Mouse (Mus musculus) cerebellum, adult 9-11 months (tissue): ENCODE measurements around the gene Ppa1.
"Not testable (repeated sequence)": the region's sequence is repeated elsewhere in the genome, so short reads cannot be mapped to it uniquely, and the experiment has no call there.

Source experiments
- DNase-seq: peaks from one replicate; pipeline ENCODE4 v3.0.0; 2022

Gene Ppa1

DNA sequence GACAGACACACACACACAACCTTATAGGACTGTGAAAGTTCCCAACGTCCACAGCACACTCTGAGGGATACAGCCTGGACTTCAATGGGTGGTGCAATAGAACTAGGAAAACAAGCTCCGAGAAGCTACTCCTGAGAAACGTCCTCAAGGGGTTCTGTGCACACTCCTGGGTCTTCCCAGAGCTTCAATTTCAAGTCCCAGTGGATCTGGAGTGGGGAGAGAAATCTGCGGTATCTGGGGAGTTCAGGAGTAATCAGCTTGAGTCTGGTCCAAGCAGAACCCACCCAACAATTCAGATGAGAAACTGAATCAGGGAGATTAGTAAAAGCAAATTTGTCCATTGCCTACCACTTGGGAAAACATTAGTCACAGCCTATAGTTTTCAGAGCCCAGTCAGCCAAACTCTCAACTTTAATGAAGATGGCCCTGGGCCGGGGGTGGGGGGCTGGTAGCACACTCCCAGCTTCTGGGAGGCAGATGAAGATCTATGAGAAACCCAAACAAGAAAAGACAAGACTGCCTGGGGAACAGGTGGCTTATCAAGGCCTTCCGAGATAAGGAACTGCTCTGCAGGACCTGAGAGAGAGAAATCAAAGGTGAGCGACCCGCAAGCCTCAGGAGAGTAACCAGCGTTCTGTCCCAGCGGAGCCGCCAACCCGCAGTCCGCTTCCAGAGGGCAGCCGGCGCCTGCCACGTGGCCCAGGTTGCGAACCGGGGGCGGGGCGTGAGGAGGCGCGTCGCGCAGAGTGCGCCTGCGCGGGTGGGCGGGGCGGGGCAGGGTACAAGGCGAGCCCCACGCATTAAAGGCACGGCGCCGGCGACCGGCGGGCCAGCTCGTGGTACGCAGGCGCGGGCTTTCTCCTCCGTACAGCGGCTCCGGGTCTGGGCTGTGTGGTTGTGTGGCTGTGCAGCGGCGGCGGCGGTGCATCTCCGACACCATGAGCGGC is at the start of gene Ppa1:
TSS of gene Ppa1 (plus strand) at position 763 of the 947 bp plus-strand sequence.
- DNase-seq, result peak; percentile 89

DNA sequence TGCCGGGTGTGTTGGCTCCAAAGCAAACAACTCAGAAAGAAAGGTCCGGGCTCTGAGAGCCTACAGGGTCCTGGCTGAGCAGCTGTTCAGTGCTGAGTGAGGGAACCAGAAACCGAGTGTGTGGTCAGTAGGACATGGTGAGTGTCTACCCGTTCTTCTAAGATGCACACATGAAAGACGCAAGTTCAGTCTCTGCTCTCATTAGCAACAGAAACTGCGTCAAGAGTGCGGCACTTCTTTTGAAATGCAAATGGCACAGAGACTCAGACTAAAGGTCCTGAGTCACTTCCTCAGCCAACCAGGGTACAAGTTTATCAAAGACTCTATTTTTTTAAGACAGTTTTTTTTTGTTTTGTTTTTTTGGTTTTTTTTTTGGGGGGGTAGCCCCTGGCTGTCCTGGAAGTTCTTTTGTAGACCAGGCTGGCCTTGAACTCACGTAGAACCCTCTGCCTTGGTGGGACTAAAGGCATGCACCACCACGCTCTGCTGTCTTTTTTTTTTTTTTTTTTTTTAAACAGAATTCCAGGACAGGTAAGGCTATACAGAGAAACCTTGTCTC is 48.7 kb upstream of the Ppa1 start:
- no peak for DNase-seq

DNA sequence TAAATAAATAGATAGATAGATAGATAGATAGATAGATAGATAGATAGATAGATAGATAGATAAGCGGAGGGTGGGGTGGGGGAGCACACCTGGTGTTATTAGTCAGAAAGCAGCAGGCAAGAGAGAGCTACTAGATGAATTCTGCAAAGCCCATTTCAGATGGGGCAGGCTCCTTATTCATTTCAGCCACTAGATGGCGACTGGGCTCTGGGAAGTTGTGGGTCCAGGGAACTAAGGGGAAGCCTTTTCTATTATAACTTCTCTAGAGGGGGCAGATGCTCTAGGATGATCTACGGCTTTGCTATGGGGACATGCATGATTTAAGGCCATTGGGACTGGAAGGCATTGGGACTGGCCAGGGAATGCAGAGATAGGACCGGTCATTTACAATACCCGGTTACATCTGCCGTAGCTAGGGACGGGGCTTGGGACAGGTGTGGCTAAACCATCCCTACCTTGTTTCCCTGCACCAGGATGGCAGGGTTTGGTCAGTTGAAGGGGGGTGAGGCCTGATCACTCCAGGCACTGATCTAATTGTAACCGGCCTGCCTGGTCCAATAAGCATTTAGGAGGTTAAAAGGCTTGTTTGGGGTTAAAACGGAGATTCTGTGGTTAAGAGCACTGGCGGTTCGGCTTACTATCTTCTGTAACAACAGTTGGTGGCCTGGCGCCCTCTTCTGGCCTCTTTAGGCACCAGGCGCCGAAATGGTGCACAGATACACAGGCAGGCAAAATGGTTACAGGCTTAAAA is 45.9 kb upstream of the Ppa1 start:
- DNase-seq, result peak; percentile 14

DNA sequence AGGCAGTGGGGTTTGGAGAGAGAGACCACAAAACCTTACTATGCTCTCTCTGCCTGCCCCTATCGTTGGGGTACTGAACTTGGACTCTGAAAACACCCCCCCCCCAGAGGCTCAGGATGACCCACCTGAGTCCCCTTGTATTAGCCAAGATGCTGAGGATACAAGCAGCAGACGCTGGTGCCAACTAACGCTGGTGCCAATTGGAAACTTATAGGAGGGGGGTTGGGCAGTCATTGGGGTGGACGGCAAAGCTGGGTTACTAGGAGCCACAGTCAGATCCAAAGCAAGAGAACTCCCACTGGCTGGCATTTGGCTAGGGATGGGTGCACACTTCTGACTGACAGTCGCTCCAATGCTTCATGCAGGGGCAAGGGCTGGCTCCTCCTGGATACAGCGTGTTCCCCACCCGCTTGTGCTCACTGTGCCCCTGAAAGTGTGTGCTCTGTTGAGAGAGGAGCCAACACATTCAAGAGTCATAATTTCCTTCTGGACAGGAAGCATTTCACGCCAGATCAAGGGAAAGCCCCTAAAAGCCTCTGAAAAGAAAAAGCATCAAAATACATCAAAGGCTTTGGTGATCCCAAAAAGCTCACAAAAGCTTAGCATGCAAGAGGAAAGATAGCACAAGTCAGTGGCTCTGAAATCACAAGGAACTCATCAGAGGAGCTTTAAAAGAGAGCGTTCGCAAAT is 43.8 kb upstream of the Ppa1 start:
- no peak for DNase-seq

- not testable (repeated sequence) for DNase-seq
These were observed 43.0 kb upstream of the Ppa1 start for GRCm38 (mm10) chr10:61605381-61605780.

DNA sequence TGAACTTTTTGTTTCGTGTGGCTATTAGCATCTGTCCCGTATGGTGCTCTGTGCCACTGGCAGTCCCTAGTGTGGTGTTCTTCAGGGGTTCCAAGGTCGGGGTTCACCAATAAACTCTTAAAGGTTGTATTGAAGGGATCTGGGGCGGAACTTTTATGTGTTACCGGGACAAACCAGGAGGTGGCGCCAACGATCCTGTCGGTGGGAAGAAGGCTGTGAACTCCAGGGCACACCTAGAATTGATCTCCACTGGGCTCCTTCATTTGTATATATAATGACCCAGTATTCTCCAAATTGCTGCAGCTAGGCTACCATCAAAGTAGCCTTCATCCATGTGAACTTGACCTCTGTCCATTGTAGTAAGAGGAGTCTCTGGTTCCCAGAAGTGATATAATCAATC is 42.5 kb upstream of the Ppa1 start:
- DNase-seq, result peak; percentile 36

GRCm38 (mm10) chr10:61608233-61608632 is 40.1 kb upstream of the Ppa1 start:
- DNase-seq, result no peak

DNA sequence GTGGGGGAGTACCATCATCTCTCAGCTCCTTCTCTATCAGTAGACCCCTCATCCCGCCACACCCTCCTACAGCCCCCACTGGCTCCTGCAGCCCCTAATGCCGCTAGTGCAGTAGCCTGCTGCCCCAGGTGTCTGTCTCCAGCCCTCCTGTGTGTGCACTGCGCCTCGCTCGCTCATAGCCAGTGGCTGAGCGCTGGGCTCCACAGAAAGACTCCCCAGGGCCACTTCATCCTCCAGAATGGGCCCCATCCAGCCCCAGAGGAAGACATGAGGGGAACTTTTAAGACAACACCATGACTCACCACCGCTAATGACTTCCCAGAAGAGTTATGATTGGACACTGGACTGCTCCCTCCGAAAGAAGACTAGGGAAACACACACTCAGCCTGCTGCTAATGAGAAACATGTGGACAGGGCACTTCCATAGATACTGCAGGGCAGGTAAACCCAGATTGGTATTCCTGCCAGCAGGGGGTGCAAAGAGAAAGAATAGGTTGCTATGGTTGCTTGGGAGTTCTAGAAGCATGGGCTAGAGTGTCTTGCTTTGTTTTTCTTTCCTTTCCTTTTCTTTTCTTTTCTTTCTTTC is 37.6 kb upstream of the Ppa1 start:
- DNase-seq, result no peak

DNA sequence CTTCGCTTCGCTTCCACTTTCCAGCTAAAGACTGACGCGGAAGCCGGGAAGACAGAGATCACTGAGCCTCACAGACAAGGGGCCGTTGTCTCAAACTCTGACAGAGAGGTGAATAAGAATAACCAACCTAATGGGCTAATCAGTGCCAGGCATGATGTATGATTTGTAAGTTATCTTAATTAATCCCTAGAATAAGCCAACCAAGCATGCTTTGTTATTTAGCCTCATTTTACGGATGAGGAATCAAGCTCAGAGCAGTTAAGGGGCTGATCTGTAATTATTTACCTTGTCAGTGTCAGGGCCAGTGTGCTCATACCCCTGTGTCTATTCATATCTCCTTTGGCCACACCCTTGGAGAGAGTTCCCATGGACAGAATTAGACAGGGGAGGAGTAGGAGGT is 34.0 kb upstream of the Ppa1 start:
- no peak for DNase-seq

GRCm38 (mm10) chr10:61618528-61618927 is 29.8 kb upstream of the Ppa1 start:
- no peak for DNase-seq

GRCm38 (mm10) chr10:61621681-61622080 is 26.7 kb upstream of the Ppa1 start:
- DNase-seq, result no peak

- DNase-seq, result not testable (repeated sequence)
These were observed 24.5 kb upstream of the Ppa1 start for GRCm38 (mm10) chr10:61623874-61624273.

DNA sequence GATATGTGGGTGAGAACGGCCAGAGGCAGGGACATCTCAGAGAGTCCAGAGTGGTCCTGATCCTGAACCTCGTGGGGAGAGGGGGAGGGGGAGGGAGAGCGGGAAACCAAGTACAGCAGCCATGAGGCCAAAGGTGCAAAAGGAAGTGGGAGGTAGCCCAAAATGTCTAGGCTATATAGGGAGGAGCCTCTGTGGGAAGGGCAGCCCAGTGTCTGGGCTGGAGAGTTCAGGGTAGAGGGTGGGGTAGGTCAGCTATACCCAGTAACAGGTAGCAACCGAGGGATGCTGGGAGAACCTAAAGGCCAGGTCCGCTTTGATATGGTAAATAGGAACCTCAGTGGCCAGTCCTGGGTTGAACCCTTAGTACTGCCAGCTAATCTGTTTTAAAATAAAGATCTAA is 23.6 kb upstream of the Ppa1 start:
- DNase-seq, result no peak

GRCm38 (mm10) chr10:61625381-61626257 is 22.7 kb upstream of the Ppa1 start:
- DNase-seq, result peak; percentile 9

- no peak for DNase-seq
These were observed 21.8 kb upstream of the Ppa1 start for GRCm38 (mm10) chr10:61626551-61626950.

DNA sequence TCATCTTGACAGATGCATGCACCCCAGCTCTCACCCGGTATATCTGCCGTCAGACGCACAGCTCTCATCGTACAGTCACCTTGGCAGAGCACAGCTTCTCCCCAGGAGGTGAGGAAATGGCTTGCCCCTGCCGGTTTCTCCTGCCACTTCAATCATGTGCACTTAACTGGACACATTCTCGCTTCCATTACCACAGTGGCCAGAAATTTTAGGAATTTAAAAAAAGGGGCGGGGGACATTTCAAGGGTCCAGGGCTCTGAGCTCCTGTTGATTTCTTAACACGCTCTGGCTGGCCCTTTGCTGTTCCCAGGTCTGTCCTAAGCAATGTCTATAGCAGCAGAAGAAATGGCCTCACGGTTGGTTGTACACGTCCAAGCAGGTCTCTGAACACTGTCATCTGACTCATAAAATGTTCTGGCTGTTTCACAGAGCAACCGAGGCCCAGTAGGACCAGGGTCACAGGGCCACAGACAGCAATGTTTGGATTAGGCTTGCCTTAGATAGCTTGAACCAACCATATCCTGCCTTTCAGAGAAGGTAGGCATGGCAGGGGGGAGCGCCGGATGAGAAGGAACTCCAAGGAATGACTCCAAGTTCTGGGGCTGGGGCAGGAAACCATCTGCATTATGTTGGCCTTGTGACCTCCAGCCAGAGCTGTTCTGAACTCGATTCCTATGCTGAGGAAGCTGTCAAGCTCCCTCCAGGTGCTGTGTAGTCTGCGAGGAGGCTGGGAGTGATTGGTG is 21.0 kb upstream of the Ppa1 start:
- no peak for DNase-seq

- DNase-seq, result no peak
These were observed 20.5 kb upstream of the Ppa1 start for GRCm38 (mm10) chr10:61627938-61628250.

DNA sequence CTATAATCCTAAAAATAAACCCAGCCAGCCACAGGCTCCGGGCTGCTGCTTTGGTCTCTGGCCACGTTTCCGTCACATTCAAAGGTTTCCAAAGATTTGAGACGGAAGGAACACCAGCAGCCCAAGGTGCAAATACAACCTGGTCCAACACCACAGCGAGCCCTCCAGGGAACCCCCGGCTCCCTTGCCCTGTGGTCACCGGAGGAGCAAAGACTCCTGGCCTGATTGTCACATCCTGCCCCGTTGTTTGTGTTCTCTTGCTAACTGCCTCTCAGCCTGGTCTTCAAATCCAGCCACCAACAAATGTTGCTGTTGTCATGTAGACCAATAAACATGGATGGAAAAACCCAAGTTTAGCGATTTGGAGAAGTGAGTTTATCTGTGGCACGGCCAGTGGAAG is 15.9 kb upstream of the Ppa1 start:
- no peak for DNase-seq

DNA sequence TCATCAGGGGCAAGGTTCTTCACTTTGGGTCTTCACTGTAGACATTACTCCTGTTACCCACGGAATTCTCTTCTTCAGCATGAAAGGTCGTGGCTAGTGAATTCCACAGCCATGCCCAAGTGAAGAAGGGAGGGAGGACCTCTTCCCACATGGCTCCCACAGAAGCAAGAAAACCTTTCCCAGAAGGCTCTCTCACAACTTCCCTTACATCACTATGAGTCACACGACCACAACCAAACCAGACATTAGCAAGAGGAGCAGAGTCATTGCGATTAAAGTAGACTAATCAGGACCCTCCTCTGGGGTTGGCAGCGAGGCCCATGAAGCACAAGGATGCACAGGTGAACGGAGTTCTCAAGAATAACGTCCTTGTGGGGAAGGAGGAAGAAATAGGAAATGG is 11.3 kb upstream of the Ppa1 start:
- DNase-seq, result no peak

GRCm38 (mm10) chr10:61640363-61640762 is 8.0 kb upstream of the Ppa1 start:
- no peak for DNase-seq

DNA sequence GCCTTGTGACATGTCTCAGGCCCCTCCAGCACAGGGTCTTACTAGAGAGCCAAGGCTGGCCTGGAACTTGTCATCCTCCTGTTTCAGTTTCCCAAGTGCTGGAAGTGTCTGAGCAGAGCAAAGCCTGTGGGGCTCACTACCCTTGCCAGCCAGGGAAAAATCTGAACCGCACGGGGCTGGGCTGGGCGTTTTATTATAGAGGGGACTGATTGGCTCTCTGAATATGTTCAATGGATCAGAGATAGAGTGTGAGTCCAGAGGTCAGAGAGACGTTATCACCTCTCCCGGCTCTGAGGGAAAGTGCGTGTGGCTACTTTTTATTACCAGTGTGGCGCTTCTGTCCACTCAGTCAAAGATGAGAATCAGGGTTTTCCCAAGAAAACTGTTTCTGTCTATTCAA is 1.8 kb upstream of the Ppa1 start:
- DNase-seq, result no peak
